ENCODE assay signal across 16 mouse cellular contexts in the genomic region with DNA sequence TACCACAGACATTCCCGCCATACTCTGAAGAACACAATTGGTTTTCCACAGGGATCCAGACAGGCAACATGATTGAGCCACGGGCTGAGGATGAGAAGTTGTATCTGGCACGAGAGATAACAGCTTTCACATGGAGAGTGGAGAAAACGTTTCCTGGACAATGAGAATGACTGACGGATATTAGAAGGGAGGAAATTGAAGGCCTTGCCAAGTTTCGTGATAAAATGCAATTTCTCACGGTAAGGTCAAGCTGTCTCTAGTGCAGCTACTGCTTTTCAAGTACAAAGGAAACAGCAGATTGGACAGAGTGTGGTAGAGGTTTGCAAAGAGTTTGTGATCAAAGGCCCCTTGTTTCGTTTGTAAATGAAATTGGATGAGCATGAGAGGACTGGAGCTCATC.
DNase-seq lines count a peak whose midpoint lies in the region; ATAC-seq and TF ChIP-seq lines count a peak whose summit lies in the region.
"Had no signal": no experiment of that assay in that cellular context is flagged by ENCODE, and none has a peak within 500 bp of the region (broad histone marks: within the 10 kb centered on the region; RNA-seq: fewer than 3 reads in every experiment).

No protein-coding gene starts in this region.

- no peak for TF ChIP-seq CTCF in heart, postnatal 0 days (IDR thresholded peaks at IDR 0.05; ENCODE audit: low read depth)
- no peak for TF ChIP-seq CTCF in lung, adult 2 months (IDR thresholded peaks at IDR 0.05; ENCODE audit: insufficient read depth, low read length)
- no peak for TF ChIP-seq CTCF in lung, postnatal 0 days (IDR thresholded peaks at IDR 0.05)

- no peak for TF ChIP-seq POLR2A in lung, adult 2 months (IDR thresholded peaks at IDR 0.05; ENCODE audit: borderline replicate concordance, extremely low read depth, low read depth, low read length)

- no peaks in the 10 kb centered on the region for H3K36me3 ChIP-seq in heart, postnatal 0 days (replicated peaks; ENCODE audit: control insufficient read depth, insufficient read depth, low read length)
- no peaks in the 10 kb centered on the region for H3K36me3 ChIP-seq in lung, embryonic 16.5 days (ENCODE audit: control insufficient read depth, insufficient read depth, low read length)
- no peaks in the 10 kb centered on the region for H3K36me3 ChIP-seq in lung, postnatal 0 days (ENCODE audit: insufficient read depth, low read length)
- H3K36me3 ChIP-seq: embryonic facial prominence, embryonic 13.5 days; hindbrain, embryonic 12.5 days had no signal

- no peak overlapping the region for H3K9ac ChIP-seq in heart, postnatal 0 days (replicated peaks; ENCODE audit: low read depth, low read length)
- H3K9ac ChIP-seq in lung, embryonic 16.5 days (ENCODE audit: low read length), result no peak overlapping the region
- H3K9ac ChIP-seq in lung, postnatal 0 days (replicated peaks; ENCODE audit: low read depth), result no peak overlapping the region
- H3K9ac ChIP-seq: embryonic facial prominence, embryonic 13.5 days; hindbrain, embryonic 12.5 days had no signal

- H3K27ac ChIP-seq in heart, postnatal 0 days (ENCODE audit: low read depth), result no peak overlapping the region
- H3K27ac ChIP-seq in lung, embryonic 16.5 days (ENCODE audit: low read length), result peak overlapping the region; percentile 89
- H3K27ac ChIP-seq in lung, postnatal 0 days (ENCODE audit: low read length), result no peak overlapping the region
- H3K27ac ChIP-seq: embryonic facial prominence, embryonic 13.5 days; hindbrain, embryonic 12.5 days had no signal

- DNase-seq in adrenal gland, adult (ENCODE audit: inconsistent age in 2 of 2, low spot score in 1 of 2), result peak; percentile 30 to 78
- no peak for DNase-seq in adrenal gland, postnatal 4 days (ENCODE audit: low spot score in 2 of 2)
- DNase-seq in heart, postnatal 0 days (ENCODE audit: low spot score), result peak; percentile 32
- DNase-seq in heart, postnatal 4 days, result no peak
- no peak for DNase-seq in lung, adult 2 months
- peak; percentile 66 for DNase-seq in lung, postnatal 0 days (ENCODE audit: low spot score)
- no peak for DNase-seq in gastrocnemius, postnatal 14 days
- DNase-seq: cerebellum, adult 2 months; kidney, adult 18-20 months; layer of hippocampus, postnatal 36 days; retina, postnatal 1 day had no signal

- TF ChIP-seq EP300 in heart, postnatal 0 days (IDR thresholded peaks at IDR 0.05; ENCODE audit: low read depth), result no peak
- TF ChIP-seq EP300 in lung, postnatal 0 days (IDR thresholded peaks at IDR 0.05), result peak; percentile 62

- H3K4me1 ChIP-seq in heart, postnatal 0 days (ENCODE audit: control insufficient read depth, insufficient read depth), result 0 out of 2 replicates have a peak, but pooled peaks cover 14% of the 10 kb centered on the region
- peaks cover 26% of the 10 kb centered on the region for H3K4me1 ChIP-seq in lung, embryonic 16.5 days (replicated peaks; ENCODE audit: control insufficient read depth, insufficient read depth, low read length)
- H3K4me1 ChIP-seq in lung, adult 2 months (ENCODE audit: control insufficient read depth, insufficient read depth, low read length), result peaks cover 5% of the 10 kb centered on the region
- H3K4me1 ChIP-seq in lung, postnatal 0 days (ENCODE audit: insufficient read depth, low read depth, low read length), result no peaks in the 10 kb centered on the region; the same call in 1 of the 2 replicates
- H3K4me1 ChIP-seq: embryonic facial prominence, embryonic 13.5 days; hindbrain, embryonic 12.5 days had no signal

- no peak overlapping the region for H3K4me2 ChIP-seq in heart, postnatal 0 days (ENCODE audit: low read depth, low read length)
- H3K4me2 ChIP-seq in lung, embryonic 16.5 days (ENCODE audit: low read depth, low read length), result peak overlapping the region; percentile 16; the same call in 1 of the 2 replicates
- H3K4me2 ChIP-seq in lung, postnatal 0 days (replicated peaks; ENCODE audit: low read depth, low read length), result no peak overlapping the region
- H3K4me2 ChIP-seq: embryonic facial prominence, embryonic 13.5 days; hindbrain, embryonic 12.5 days; liver, embryonic 11.5 days had no signal

- no peaks in the 10 kb centered on the region for H3K9me3 ChIP-seq in heart, postnatal 0 days (replicated peaks; ENCODE audit: control insufficient read depth, low read length)
- H3K9me3 ChIP-seq in lung, embryonic 16.5 days (ENCODE audit: control insufficient read depth, low read length), result no peaks in the 10 kb centered on the region
- H3K9me3 ChIP-seq in lung, postnatal 0 days (ENCODE audit: low read length), result no peaks in the 10 kb centered on the region
- H3K9me3 ChIP-seq: embryonic facial prominence, embryonic 13.5 days; hindbrain, embryonic 12.5 days had no signal

- 24% methylated on average over 8 of the region's 8 CpGs for whole genome bisulfite sequencing in heart, postnatal 0 days
- WGBS in lung, embryonic 16.5 days, result 23% methylated on average over 8 of the region's 8 CpGs
- 30% methylated on average over 8 of the region's 8 CpGs for WGBS in lung, adult 2 months
- WGBS in lung, postnatal 0 days, result 23% methylated on average over 8 of the region's 8 CpGs

- no peak; the same call in 1 of the 2 replicates for ATAC-seq in heart, postnatal 0 days (ENCODE audit: insufficient read depth, low read depth)
- peak; percentile 69 for ATAC-seq in lung, embryonic 16.5 days (ENCODE audit: low read depth)
- ATAC-seq in lung, postnatal 0 days, result peak; percentile 43

- no peak overlapping the region for H3K4me3 ChIP-seq in heart, postnatal 0 days (ENCODE audit: low read depth, low read length)
- H3K4me3 ChIP-seq in lung, embryonic 16.5 days (ENCODE audit: low read length), result no peak overlapping the region
- H3K4me3 ChIP-seq in lung, adult 2 months (replicated peaks; ENCODE audit: extremely low read depth, low read depth, low read length), result no peak overlapping the region
- no peak overlapping the region for H3K4me3 ChIP-seq in lung, postnatal 0 days (ENCODE audit: low read depth, low read length)
- H3K4me3 ChIP-seq: embryonic facial prominence, embryonic 13.5 days; hindbrain, embryonic 12.5 days had no signal

- no peaks in the 10 kb centered on the region for H3K27me3 ChIP-seq in heart, postnatal 0 days (ENCODE audit: control insufficient read depth, insufficient read depth, low read length)
- H3K27me3 ChIP-seq in lung, embryonic 16.5 days (ENCODE audit: control insufficient read depth, insufficient read depth, low read depth, low read length), result no peaks in the 10 kb centered on the region
- no peaks in the 10 kb centered on the region for H3K27me3 ChIP-seq in lung, postnatal 0 days (replicated peaks; ENCODE audit: insufficient read depth, low read length)
- H3K27me3 ChIP-seq: CH12.LX; embryonic facial prominence, embryonic 13.5 days; hindbrain, embryonic 12.5 days had no signal

- intact Hi-C loops in gastrocnemius, postnatal 14 days (cut with DNase I; ENCODE audit: low total_unique reads), result no loop called here

Comparison
In these comparisons a context has a peak if more than half of its experiments do, and no peak if none do; other contexts are left out.
1. DNase-seq: peak in adrenal gland, adult (2 of 2), heart, postnatal 0 days (single experiment) and lung, postnatal 0 days (single experiment); none in adrenal gland, postnatal 4 days (0 of 2), heart, postnatal 4 days (single experiment), lung, adult 2 months (single experiment) and gastrocnemius, postnatal 14 days (single experiment).